Mouse (Mus musculus): Measurements from ENCODE around the gene Ndel1. TPM values are rescaled to one million over a fixed set of nuclear protein-coding genes. Genes with fewer than 3 reads are reported as not detected.

The Ndel1 gene
- polyA plus RNA-seq, 1 experiment: 25.6 TPM

DNA sequence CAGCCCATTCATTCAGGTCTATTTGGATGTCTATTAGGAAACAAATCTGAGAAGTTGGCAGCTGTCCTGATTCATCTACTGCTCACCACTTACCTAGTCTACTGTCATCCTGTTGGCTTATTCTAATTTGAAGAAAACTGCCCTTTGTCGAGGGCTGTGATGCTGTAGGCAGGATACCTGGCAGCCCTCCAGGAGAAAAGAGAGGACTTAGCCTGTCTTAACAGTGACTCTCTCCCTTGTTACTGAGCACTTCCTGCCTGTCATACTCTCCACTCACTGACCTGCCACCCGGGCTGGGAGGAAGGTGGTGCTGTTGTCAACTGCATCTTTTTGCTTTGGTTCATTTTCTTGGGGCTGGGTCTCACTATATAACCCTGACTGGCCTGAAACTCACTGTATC is 19.0 kb upstream of the Ndel1 start:
- Histone ChIP-seq H3K4me1 (ENCODE audit: control insufficient read depth, insufficient read depth, low read length) (no peaks in the 10 kb centered on the region), H3K4me3 (replicated peaks; ENCODE audit: control insufficient read depth, low read depth, low read length) (no peak overlapping the region), H3K27ac (ENCODE audit: control insufficient read depth, insufficient read depth, low read depth, low read length, poor library complexity) (no peak overlapping the region)
- TF ChIP-seq POLR2A (IDR thresholded peaks at IDR 0.05; ENCODE audit: borderline replicate concordance, control insufficient read depth, low read depth, low read length) (no peak), CTCF (IDR thresholded peaks at IDR 0.05; ENCODE audit: control insufficient read depth, insufficient read depth, low read length) (no peak)
- 4% methylated on average over 2 of the region's 2 CpGs for WGBS

GRCm38 (mm10) chr11:68888653-68889052 is 17.0 kb upstream of the Ndel1 start:
- H3K4me1 ChIP-seq (ENCODE audit: control insufficient read depth, insufficient read depth, low read length): no peaks in the 10 kb centered on the region
- no peak overlapping the region for H3K4me3 ChIP-seq (replicated peaks; ENCODE audit: control insufficient read depth, low read depth, low read length)
- TF ChIP-seq POLR2A (IDR thresholded peaks at IDR 0.05; ENCODE audit: borderline replicate concordance, control insufficient read depth, low read depth, low read length): no peak
- TF ChIP-seq CTCF (IDR thresholded peaks at IDR 0.05; ENCODE audit: control insufficient read depth, insufficient read depth, low read length): no peak
- WGBS: 65% methylated on average over 2 of the region's 2 CpGs
- no peak overlapping the region for H3K27ac ChIP-seq (ENCODE audit: control insufficient read depth, insufficient read depth, low read depth, low read length, poor library complexity)

DNA sequence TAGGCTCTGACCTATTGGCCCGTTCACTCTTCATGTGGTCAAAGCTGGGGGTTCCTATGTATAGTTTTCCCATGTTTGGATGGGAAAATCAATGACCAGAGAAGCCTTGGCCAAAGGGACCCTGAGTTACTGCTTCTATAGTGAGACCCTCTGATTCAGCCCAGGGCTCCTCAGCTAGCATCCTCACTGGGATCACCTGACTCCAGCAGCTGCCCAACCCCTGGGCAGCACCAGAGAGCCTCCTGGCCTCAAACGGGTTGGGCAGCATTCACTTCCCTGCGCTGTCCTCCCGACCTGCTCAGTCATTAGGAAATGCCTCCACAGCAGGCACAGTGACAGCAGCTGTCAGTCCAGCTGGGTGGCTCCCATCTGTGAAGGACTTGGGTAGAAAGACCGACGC is 16.6 kb upstream of the Ndel1 start, which contains the start of gene Rnf222:
Gene Rnf222, plus strand, starts transcription at position 301 of the 400 bp plus-strand sequence.
- TF ChIP-seq CTCF (IDR thresholded peaks at IDR 0.05; ENCODE audit: control insufficient read depth, insufficient read depth, low read length) (no peak), POLR2A (IDR thresholded peaks at IDR 0.05; ENCODE audit: borderline replicate concordance, control insufficient read depth, low read depth, low read length) (no peak)
- H3K27ac ChIP-seq (ENCODE audit: control insufficient read depth, insufficient read depth, low read depth, low read length, poor library complexity): no peak within 1 kb of the TSS
- 58% methylated on average over 6 of the region's 6 CpGs for WGBS
- no peak within 1 kb of the TSS for H3K4me3 ChIP-seq (replicated peaks; ENCODE audit: control insufficient read depth, low read depth, low read length)
- H3K4me1 ChIP-seq (ENCODE audit: control insufficient read depth, insufficient read depth, low read length): no peaks in the 10 kb centered on the region

GRCm38 (mm10) chr11:68886091-68886490 is 14.4 kb upstream of the Ndel1 start:
- Histone ChIP-seq H3K4me1 (ENCODE audit: control insufficient read depth, insufficient read depth, low read length) (no peaks in the 10 kb centered on the region), H3K4me3 (replicated peaks; ENCODE audit: control insufficient read depth, low read depth, low read length) (no peak overlapping the region), H3K27ac (ENCODE audit: control insufficient read depth, insufficient read depth, low read depth, low read length, poor library complexity) (no peak overlapping the region)
- no peak for TF ChIP-seq CTCF (IDR thresholded peaks at IDR 0.05; ENCODE audit: control insufficient read depth, insufficient read depth, low read length)
- no peak for TF ChIP-seq POLR2A (IDR thresholded peaks at IDR 0.05; ENCODE audit: borderline replicate concordance, control insufficient read depth, low read depth, low read length)
- 83% methylated on average over 5 of the region's 5 CpGs for WGBS

DNA sequence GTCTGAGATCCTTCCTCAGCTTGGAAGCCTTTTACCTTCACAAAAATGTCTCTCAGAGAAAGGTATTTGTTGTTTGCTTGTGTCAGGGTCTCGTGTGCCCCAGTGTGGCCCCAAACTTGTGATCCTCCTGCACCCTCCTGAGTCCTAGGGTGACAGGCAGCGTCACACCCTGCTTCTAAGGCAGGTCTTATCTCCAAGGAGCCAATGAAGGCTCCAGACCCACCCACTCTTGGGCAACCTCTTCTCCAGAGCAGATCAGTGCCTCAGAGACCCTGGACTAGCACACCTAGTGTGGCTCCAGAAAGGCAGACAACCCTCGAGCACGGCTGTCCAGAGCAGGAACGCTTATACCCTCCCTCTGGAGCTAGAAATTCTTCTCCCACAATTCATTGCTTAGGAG is 12.7 kb upstream of the Ndel1 start:
- Histone ChIP-seq H3K4me3 (replicated peaks; ENCODE audit: control insufficient read depth, low read depth, low read length) (no peak overlapping the region), H3K27ac (ENCODE audit: control insufficient read depth, insufficient read depth, low read depth, low read length, poor library complexity) (no peak overlapping the region), H3K4me1 (ENCODE audit: control insufficient read depth, insufficient read depth, low read length) (no peaks in the 10 kb centered on the region)
- TF ChIP-seq POLR2A (IDR thresholded peaks at IDR 0.05; ENCODE audit: borderline replicate concordance, control insufficient read depth, low read depth, low read length): no peak
- 62% methylated on average over 5 of the region's 5 CpGs for WGBS

- H3K27ac ChIP-seq (ENCODE audit: control insufficient read depth, insufficient read depth, low read depth, low read length, poor library complexity): no peak overlapping the region
- no peaks in the 10 kb centered on the region for H3K4me1 ChIP-seq (ENCODE audit: control insufficient read depth, insufficient read depth, low read length)
- WGBS: 69% methylated on average over 2 of the region's 2 CpGs
- no peak for TF ChIP-seq POLR2A (IDR thresholded peaks at IDR 0.05; ENCODE audit: borderline replicate concordance, control insufficient read depth, low read depth, low read length)
- no peak for TF ChIP-seq CTCF (IDR thresholded peaks at IDR 0.05; ENCODE audit: control insufficient read depth, insufficient read depth, low read length)
- no peak overlapping the region for H3K4me3 ChIP-seq (replicated peaks; ENCODE audit: control insufficient read depth, low read depth, low read length)
Observed at GRCm38 (mm10) chr11:68883843-68884242, 12.2 kb upstream of the Ndel1 start.

DNA sequence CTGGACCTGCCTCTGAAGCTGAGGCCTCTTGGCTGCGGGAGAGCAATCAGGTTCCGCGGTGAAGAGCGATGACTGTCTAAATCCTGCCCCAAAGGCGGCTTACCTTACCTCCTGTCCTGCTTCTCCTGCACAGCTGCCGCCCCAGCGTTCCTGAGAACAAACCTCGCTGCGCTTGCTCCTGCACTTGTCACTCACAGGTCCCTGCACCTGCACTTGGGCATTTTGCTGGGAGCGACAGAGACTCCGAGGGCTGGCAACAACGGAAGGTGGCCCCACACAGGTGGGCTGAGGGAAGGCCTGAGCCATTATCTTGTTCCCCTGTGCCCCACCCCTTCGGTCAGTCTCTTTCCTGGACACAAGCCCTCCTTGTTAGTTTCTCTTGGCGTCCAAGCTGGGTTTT is 10.4 kb upstream of the Ndel1 start:
- Histone ChIP-seq H3K4me3 (replicated peaks; ENCODE audit: control insufficient read depth, low read depth, low read length) (no peak overlapping the region), H3K27ac (ENCODE audit: control insufficient read depth, insufficient read depth, low read depth, low read length, poor library complexity) (no peak overlapping the region), H3K4me1 (ENCODE audit: control insufficient read depth, insufficient read depth, low read length) (no peaks in the 10 kb centered on the region)
- TF ChIP-seq POLR2A (IDR thresholded peaks at IDR 0.05; ENCODE audit: borderline replicate concordance, control insufficient read depth, low read depth, low read length): no peak
- no peak for TF ChIP-seq CTCF (IDR thresholded peaks at IDR 0.05; ENCODE audit: control insufficient read depth, insufficient read depth, low read length)
- WGBS: 72% methylated on average over 14 of the region's 14 CpGs

DNA sequence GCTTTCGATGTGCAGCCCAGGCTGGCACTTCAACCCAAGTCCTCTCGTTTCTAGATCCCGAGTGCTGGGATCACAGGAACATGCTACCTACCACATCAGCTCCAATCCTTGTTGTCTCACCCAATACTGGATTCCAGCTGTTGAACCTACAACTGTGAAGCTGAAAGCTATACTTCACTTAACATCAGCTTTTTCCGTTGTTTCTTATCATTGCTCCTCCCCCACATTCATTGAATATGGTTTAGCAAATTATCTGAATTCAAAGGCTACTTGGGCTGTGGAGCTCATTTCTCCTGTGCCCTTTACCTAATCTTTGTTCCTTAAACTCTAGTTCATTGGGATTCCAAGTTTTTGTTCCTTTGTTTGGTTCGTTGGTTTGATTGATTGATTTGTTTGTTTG is 7.2 kb upstream of the Ndel1 start:
- 74% methylated on average over 5 of the region's 5 CpGs for WGBS
- Histone ChIP-seq H3K4me1 (ENCODE audit: control insufficient read depth, insufficient read depth, low read length) (no peaks in the 10 kb centered on the region), H3K4me3 (replicated peaks; ENCODE audit: control insufficient read depth, low read depth, low read length) (no peak overlapping the region), H3K27ac (ENCODE audit: control insufficient read depth, insufficient read depth, low read depth, low read length, poor library complexity) (no peak overlapping the region)
- no peak for TF ChIP-seq POLR2A (IDR thresholded peaks at IDR 0.05; ENCODE audit: borderline replicate concordance, control insufficient read depth, low read depth, low read length)
- no peak for TF ChIP-seq CTCF (IDR thresholded peaks at IDR 0.05; ENCODE audit: control insufficient read depth, insufficient read depth, low read length)

GRCm38 (mm10) chr11:68874841-68875240 is 3.2 kb upstream of the Ndel1 start:
- TF ChIP-seq CTCF (IDR thresholded peaks at IDR 0.05; ENCODE audit: control insufficient read depth, insufficient read depth, low read length) (peak; percentile 59), POLR2A (IDR thresholded peaks at IDR 0.05; ENCODE audit: borderline replicate concordance, control insufficient read depth, low read depth, low read length) (no peak)
- WGBS: 0% methylated on average over 2 of the region's 2 CpGs
- H3K4me3 ChIP-seq (replicated peaks; ENCODE audit: control insufficient read depth, low read depth, low read length): no peak overlapping the region
- H3K4me1 ChIP-seq (ENCODE audit: control insufficient read depth, insufficient read depth, low read length): peaks cover 3% of the 10 kb centered on the region; the same call in 1 of the 2 replicates
- no peak overlapping the region for H3K27ac ChIP-seq (ENCODE audit: control insufficient read depth, insufficient read depth, low read depth, low read length, poor library complexity)

All from bone marrow, adult 2 months (tissue).